Mouse (Mus musculus): ENCODE measurements around the gene Olfr1276.

Gene Olfr1276

GRCm38 (mm10) chr2:111254216-111254615 is at the start of gene Olfr1276:
Gene Olfr1276, plus strand, starts transcription at chr2:111254516.
- DNase-seq = no peak

GRCm38 (mm10) chr2:111229502-111229901 is 24.8 kb upstream of the Olfr1276 start, which contains the start of gene 4930430A15Rik:
Gene 4930430A15Rik, minus strand, starts transcription at chr2:111229602.
- no peak for DNase-seq

- no peak for DNase-seq
Observed at GRCm38 (mm10) chr2:111235186-111235585, 19.1 kb upstream of the Olfr1276 start, which contains the start of gene Olfr1275. Gene Olfr1275, minus strand, starts transcription at chr2:111235286.

- no peak for DNase-seq
Observed at GRCm38 (mm10) chr2:111274006-111274405, 19.7 kb downstream of the Olfr1276 start, which contains the start of gene Olfr1277. Gene Olfr1277, minus strand, starts transcription at chr2:111274106.

- no peak for DNase-seq
Observed at GRCm38 (mm10) chr2:111289836-111290235, 35.5 kb downstream of the Olfr1276 start, which contains the start of gene Olfr1278. Gene Olfr1278, plus strand, starts transcription at chr2:111290136.

- DNase-seq = no peak
Observed at GRCm38 (mm10) chr2:111298541-111298940, 44.2 kb downstream of the Olfr1276 start.

- DNase-seq = no peak
Observed at GRCm38 (mm10) chr2:111300374-111300773, 46.1 kb downstream of the Olfr1276 start, which contains the start of gene Olfr1279. Gene Olfr1279, plus strand, starts transcription at chr2:111300635.

Data from thymus, postnatal 36 days (tissue).